Mouse (Mus musculus): ENCODE data around the gene Arhgef3.
A peak's percentile ranks its signal among the peaks of the same experiment; 100 is the strongest.

DNA sequence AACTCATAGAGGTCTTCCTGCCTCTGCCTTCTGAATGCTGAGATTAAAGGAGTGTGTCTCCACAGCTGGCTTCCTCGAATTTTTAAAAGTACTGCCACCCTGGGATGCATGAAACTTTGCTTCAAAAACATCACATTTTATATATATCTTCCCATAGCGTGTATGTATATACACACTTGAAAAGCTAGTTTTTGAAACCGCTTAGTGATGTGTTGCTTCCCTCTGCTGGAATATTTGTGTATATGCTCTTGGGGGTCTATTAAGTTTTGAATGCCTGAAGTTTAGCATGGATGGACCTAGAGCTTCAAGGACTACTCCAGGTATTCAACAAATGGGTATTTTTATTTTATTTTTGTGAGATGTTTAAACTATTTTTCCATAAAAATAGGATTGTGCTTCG, 299.3 kb downstream of the Arhgef3 start:
- TF ChIP-seq CTCF (IDR thresholded peaks at IDR 0.05) (peak; percentile 83), EP300 (IDR thresholded peaks at IDR 0.05) (0 out of 2 replicates have a peak, but pooled peaks have one; percentile 36)

Measured in lung, postnatal 0 days (tissue).